Comparison of ENCODE assay signal across 11 mouse cellular contexts in genomic region chr12:117627311-117627710, GRCm38 (mm10).
A peak's percentile ranks its signal among the peaks of the same experiment; 100 is the strongest.
DNase-seq lines count a peak whose midpoint lies in the region; ATAC-seq lines count a peak whose summit lies in the region.
"Had no signal": no experiment of that assay in that cellular context is flagged by ENCODE, and none has a peak within 500 bp of the region (broad histone marks: within the 10 kb centered on the region; RNA-seq: fewer than 3 reads in every experiment).

No protein-coding gene starts in this region.

- H3K36me3 ChIP-seq in intestine, embryonic 16.5 days (ENCODE audit: control insufficient read depth, insufficient read depth, low read length), result no peaks in the 10 kb centered on the region
- H3K36me3 ChIP-seq in neural tube, embryonic 13.5 days, result no peaks in the 10 kb centered on the region
- H3K36me3 ChIP-seq: limb, embryonic 13.5 days had no signal

- peak; percentile 18 to 28 for DNase-seq in layer of hippocampus, postnatal 10 days (ENCODE audit: low spot score in 2 of 2)
- DNase-seq in layer of hippocampus, adult 9-10 months (ENCODE audit: low spot score), result no peak
- DNase-seq in embryo, embryonic 9.5 days (ENCODE audit: extremely low spot score), result peak; percentile 24
- DNase-seq in cerebellum, postnatal 25 days, result no peak
- no peak for DNase-seq in c-Kit-positive CD71-positive TER-119-positive erythroid progenitor cells, embryonic 14.5 days (ENCODE audit: low spot score)
- DNase-seq in right cerebral cortex, postnatal 25 days, result no peak
- DNase-seq: adrenal gland, adult 2 months; gastrocnemius, adult 2 months had no signal

- 29% methylated on average over 2 of the region's 2 CpGs for WGBS in intestine, embryonic 16.5 days
- WGBS in neural tube, embryonic 13.5 days, result 10% methylated on average over 2 of the region's 2 CpGs

- H3K9ac ChIP-seq in intestine, embryonic 16.5 days (ENCODE audit: low read depth, low read length), result no peak overlapping the region
- H3K9ac ChIP-seq in neural tube, embryonic 13.5 days, result no peak overlapping the region
- H3K9ac ChIP-seq: limb, embryonic 13.5 days had no signal

- no peak overlapping the region for H3K4me2 ChIP-seq in intestine, embryonic 16.5 days (ENCODE audit: low read depth, low read length)
- no peak overlapping the region for H3K4me2 ChIP-seq in neural tube, embryonic 13.5 days
- H3K4me2 ChIP-seq: limb, embryonic 13.5 days had no signal

- no peak overlapping the region for H3K4me3 ChIP-seq in intestine, embryonic 16.5 days (ENCODE audit: low read length)
- no peak overlapping the region for H3K4me3 ChIP-seq in neural tube, embryonic 13.5 days
- H3K4me3 ChIP-seq: gastrocnemius, adult 2 months; limb, embryonic 13.5 days had no signal

- H3K4me1 ChIP-seq in intestine, embryonic 16.5 days (ENCODE audit: control insufficient read depth, insufficient read depth, low read length), result peaks cover 3% of the 10 kb centered on the region; the same call in 1 of the 2 replicates
- peaks cover 33% of the 10 kb centered on the region for H3K4me1 ChIP-seq in neural tube, embryonic 13.5 days (replicated peaks)

- no peaks in the 10 kb centered on the region for H3K27me3 ChIP-seq in intestine, embryonic 16.5 days (replicated peaks; ENCODE audit: control insufficient read depth, insufficient read depth, low read length)
- H3K27me3 ChIP-seq in neural tube, embryonic 13.5 days, result peaks cover 36% of the 10 kb centered on the region
- H3K27me3 ChIP-seq: limb, embryonic 13.5 days had no signal

- H3K9me3 ChIP-seq in intestine, embryonic 16.5 days (ENCODE audit: control insufficient read depth, low read length), result no peaks in the 10 kb centered on the region
- no peaks in the 10 kb centered on the region for H3K9me3 ChIP-seq in neural tube, embryonic 13.5 days
- H3K9me3 ChIP-seq: limb, embryonic 13.5 days had no signal

- no peak overlapping the region for H3K27ac ChIP-seq in intestine, embryonic 16.5 days (ENCODE audit: low read length)
- H3K27ac ChIP-seq in neural tube, embryonic 13.5 days (replicated peaks), result 0 out of 2 replicates have a peak overlapping the region, but pooled peaks have one; percentile 34
- H3K27ac ChIP-seq: gastrocnemius, adult 2 months; limb, embryonic 13.5 days had no signal

- ATAC-seq in intestine, embryonic 16.5 days, result peak; percentile 76
- ATAC-seq in neural tube, embryonic 13.5 days (ENCODE audit: low read depth), result peak; percentile 96

Comparison
In these comparisons a context has a peak if more than half of its experiments do, and no peak if none do; other contexts are left out.
1. DNase-seq: peak in layer of hippocampus, postnatal 10 days (2 of 2) and embryo, embryonic 9.5 days (single experiment); none in layer of hippocampus, adult 9-10 months (single experiment), cerebellum, postnatal 25 days (0 of 2), c-Kit-positive CD71-positive TER-119-positive erythroid progenitor cells, embryonic 14.5 days (single experiment) and right cerebral cortex, postnatal 25 days (single experiment).